Mouse (Mus musculus) forebrain, postnatal 0 days (tissue): ENCODE results near the gene Pip5kl1. TPM values are rescaled to one million over a fixed set of nuclear protein-coding genes. Genes with fewer than 3 reads are reported as not detected.

Experiments
- ATAC-seq: fragments of 200-750 bp; cut with Nextera tagmentation; 2 replicates; pipeline ENCODE4 v1.8.0; 2017; ENCODE audit warnings: mild to moderate bottlenecking, moderate library complexity
- DNase-seq: peaks from one replicate; pipeline ENCODE4 v3.0.0-alpha.2; 2015
- H3K27ac ChIP-seq: fragments of 300-500 bp; sonication (generic); 2 replicates; pipeline ENCODE4 v1.5.1; 2014; ENCODE audit warnings: low read depth, mild to moderate bottlenecking, antibody characterized with exemption, low read length, moderate library complexity, mixed read lengths
- H3K27me3 ChIP-seq: fragments of 300-500 bp; sonication (generic); 2 replicates; pipeline ENCODE4 v1.6.1; 2014; ENCODE audit warnings: mild to moderate bottlenecking, low read length, mixed read lengths; ENCODE audit not compliant: insufficient read depth
- H3K36me3 ChIP-seq: fragments of 300-500 bp; sonication (generic); 2 replicates; pipeline ENCODE4 v1.6.1; 2014; ENCODE audit warnings: mild to moderate bottlenecking, moderate library complexity; ENCODE audit not compliant: insufficient read depth
- H3K4me1 ChIP-seq: fragments of 300-500 bp; sonication (generic); 2 replicates; pipeline ENCODE4 v1.6.1; 2014; ENCODE audit warnings: antibody characterized with exemption; ENCODE audit not compliant: insufficient read depth
- H3K4me2 ChIP-seq: fragments of 300-500 bp; sonication (generic); 2 replicates; pipeline ENCODE4 v1.6.1; 2014; ENCODE audit warnings: low read depth, mild to moderate bottlenecking, moderate library complexity
- H3K4me3 ChIP-seq: fragments of 300-500 bp; sonication (generic); 2 replicates; pipeline ENCODE4 v1.5.1; 2014; ENCODE audit warnings: low read depth, low read length, mixed read lengths
- H3K9ac ChIP-seq: fragments of 300-500 bp; sonication (generic); 2 replicates; pipeline ENCODE4 v1.6.1; 2014; ENCODE audit warnings: mild to moderate bottlenecking
- H3K9me3 ChIP-seq: fragments of 300-500 bp; sonication (generic); 2 replicates; pipeline ENCODE4 v1.6.1; 2016; ENCODE audit warnings: low read length
- CTCF ChIP-seq: sonication (generic); IDR thresholded peaks from 2 replicates; pipeline ENCODE4 v1.5.1; 2016; ENCODE audit warnings: antibody characterized with exemption, control low read depth, low read depth
- WGBS: fragments of 180-500 bp; shearing (Covaris S2); extraction: QIAGEN DNeasy Blood & Tissue Kit; methylation state at CpG from one replicate; pipeline ENCODE4 v1.1.7; 2014; 5-methylcytosine and 5-hydroxymethylcytosine counted together
- polyA plus RNA-seq: library from polyadenylated mRNA; unstranded; fragments of >200 nt; fragmentation: Nextera tagmentation; extraction: Ambion mirVana; gene quantifications from 2 replicates; pipeline ENCODE4 v1.2.1, GENCODE M21; 2015
- total RNA-seq: library from RNA; depleted of rRNA; stranded (reverse); fragments of >200 nt; gene quantifications from 2 replicates; pipeline ENCODE4 v1.2.3, GENCODE M21; 2014

The Pip5kl1 gene
- total and polyA plus RNA-seq, 2 experiments from 2014 or later = 8.2 to 11.8 TPM

DNA sequence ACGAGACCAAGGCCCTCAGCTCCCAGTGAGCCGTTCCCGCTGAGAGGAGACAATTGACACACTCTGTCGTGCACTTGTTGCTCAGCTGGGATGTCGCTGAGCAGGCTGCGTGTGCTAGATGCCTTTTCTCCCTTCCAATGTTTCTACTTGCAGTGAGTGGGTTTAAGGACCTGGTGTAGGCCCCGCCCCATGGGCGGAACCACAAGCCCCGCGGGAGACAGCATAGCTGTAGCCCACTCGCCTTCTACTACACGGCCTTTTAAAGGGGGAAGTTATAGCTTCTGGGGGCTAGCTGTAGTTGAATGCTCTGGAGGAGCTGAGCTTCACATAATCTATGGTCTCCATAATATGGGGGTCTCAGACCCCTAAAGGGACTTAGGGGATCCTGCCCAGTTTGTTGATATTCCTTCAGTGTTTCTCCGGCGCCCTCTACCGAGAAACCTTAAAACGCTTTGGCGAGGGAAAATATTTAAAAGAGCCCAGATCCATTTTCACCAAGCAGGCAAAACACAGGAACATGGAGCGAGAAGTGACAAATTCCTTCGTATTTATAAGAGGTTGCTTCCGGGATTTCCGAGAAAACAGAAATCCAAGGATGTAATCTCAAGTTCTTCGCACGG is 36.1 kb downstream of the Pip5kl1 start:
- peak overlapping the region; percentile 32 for H3K4me3 ChIP-seq
- peak; percentile 24; the same call in 1 of the 2 replicates for ATAC-seq
- H3K9ac ChIP-seq = 0 out of 2 replicates have a peak overlapping the region, but pooled peaks have one; percentile 19
- H3K36me3 ChIP-seq = peaks cover 9% of the 10 kb centered on the region
- peak; percentile 50 for TF ChIP-seq CTCF
- no peaks in the 10 kb centered on the region for H3K27me3 ChIP-seq
- H3K4me1 ChIP-seq = peaks cover 12% of the 10 kb centered on the region
- no peaks in the 10 kb centered on the region for H3K9me3 ChIP-seq
- 16% methylated on average over 23 of the region's 23 CpGs for WGBS
- H3K27ac ChIP-seq = no peak overlapping the region
- peak; percentile 68 for DNase-seq
- H3K4me2 ChIP-seq = peak overlapping the region; percentile 48

DNA sequence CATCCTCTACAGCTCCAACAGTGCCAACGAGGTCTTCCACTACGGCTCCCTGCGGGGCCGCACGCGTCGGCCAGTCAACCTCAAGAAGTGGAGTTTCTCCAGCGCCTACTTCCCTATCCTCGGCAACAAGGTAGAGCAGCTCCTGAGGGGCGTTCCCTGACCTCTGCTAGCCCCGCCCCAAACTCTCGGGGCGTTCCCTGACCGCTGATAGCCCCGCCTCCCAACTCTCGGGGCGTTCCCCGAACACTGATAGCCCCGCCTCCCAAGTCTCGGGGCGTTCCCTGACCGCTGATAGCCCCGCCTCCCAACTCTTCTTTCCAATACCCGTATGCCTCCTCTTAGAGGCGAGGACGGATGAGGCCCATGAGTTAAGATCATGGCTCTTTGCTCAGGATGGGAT is 37.7 kb downstream of the Pip5kl1 start:
- Histone ChIP-seq H3K4me2 (no peak overlapping the region), H3K27ac (no peak overlapping the region), H3K9me3 (no peaks in the 10 kb centered on the region), H3K9ac (no peak overlapping the region), H3K27me3 (no peaks in the 10 kb centered on the region), H3K36me3 (peaks cover 9% of the 10 kb centered on the region), H3K4me3 (no peak overlapping the region), H3K4me1 (peaks cover 12% of the 10 kb centered on the region)
- no peak for ATAC-seq
- TF ChIP-seq CTCF = no peak
- no peak for DNase-seq
- WGBS = 75% methylated on average over 26 of the region's 26 CpGs

DNA sequence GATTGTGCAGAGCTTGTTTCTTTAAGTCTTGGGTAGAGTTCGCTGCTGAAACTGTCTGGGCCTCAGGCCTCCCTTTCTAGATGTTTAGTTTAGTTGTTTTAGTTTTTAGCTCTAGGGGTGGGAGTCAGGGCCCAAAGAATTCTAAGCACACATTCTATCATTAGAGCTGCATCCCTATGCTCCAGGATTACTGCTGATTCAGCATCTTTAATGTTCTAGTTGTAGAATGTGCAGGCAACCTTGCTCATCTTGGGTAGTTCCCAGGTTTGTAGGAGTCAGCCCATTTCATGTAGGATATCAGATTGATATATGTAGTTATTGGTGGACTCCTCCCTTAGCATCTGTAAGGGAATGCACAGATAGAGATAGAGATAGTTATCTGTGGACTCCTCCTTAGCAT is 42.5 kb downstream of the Pip5kl1 start:
- Histone ChIP-seq H3K9me3 (no peaks in the 10 kb centered on the region), H3K36me3 (peaks cover 9% of the 10 kb centered on the region), H3K27ac (no peak overlapping the region), H3K9ac (no peak overlapping the region), H3K4me2 (no peak overlapping the region), H3K27me3 (no peaks in the 10 kb centered on the region), H3K4me3 (no peak overlapping the region), H3K4me1 (no peaks in the 10 kb centered on the region)
- 94% methylated on average over 1 of the region's 1 CpGs for WGBS
- ATAC-seq (no peak), DNase-seq (no peak)
- TF ChIP-seq CTCF = no peak

DNA sequence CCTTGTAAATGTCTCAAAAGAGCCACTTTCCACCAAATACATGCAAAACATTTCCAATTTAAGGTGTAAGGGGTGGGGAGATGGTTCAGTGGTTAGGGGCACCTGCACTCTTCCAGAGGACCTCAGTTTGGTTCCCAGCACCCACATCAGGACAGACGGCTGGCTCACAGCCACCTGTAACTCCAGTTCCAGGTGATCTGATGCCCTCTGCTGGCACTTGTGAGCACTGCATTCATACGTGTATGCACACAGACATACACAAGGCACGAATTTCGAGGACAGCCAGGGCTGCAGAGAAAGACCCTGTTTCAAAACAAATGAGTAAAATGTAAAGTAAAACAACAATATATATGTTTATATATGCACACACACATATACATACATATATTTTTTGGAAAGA is 43.0 kb downstream of the Pip5kl1 start:
- Histone ChIP-seq H3K27me3 (no peaks in the 10 kb centered on the region), H3K4me1 (no peaks in the 10 kb centered on the region), H3K9me3 (no peaks in the 10 kb centered on the region), H3K4me2 (no peak overlapping the region), H3K27ac (no peak overlapping the region), H3K36me3 (peaks cover 9% of the 10 kb centered on the region), H3K9ac (no peak overlapping the region), H3K4me3 (no peak overlapping the region)
- DNase-seq (no peak), ATAC-seq (no peak)
- peak; percentile 49 for TF ChIP-seq CTCF
- WGBS = 94% methylated on average over 4 of the region's 4 CpGs

DNA sequence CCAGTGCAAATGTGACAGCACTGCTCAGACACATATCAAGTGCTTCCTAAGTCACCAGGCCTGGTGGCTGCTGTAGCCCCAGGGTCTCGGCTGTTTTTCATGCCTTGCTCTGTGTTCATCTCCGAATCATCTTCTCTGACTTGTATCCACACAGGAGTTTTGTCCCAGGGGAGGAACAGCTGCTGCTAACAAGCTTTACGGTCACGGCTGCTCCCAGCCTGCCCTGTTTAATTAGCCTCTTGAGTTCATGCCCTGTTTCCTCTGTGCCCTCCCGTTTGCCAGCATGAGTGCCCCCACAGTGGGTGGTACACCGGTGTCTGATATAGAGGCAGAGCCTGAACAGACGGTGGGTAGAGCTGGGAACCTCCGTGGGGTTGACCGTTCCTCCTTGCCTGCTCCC is 43.5 kb downstream of the Pip5kl1 start:
- Histone ChIP-seq H3K4me3 (no peak overlapping the region), H3K27me3 (no peaks in the 10 kb centered on the region), H3K27ac (no peak overlapping the region), H3K4me1 (no peaks in the 10 kb centered on the region), H3K9me3 (no peaks in the 10 kb centered on the region), H3K4me2 (no peak overlapping the region), H3K9ac (no peak overlapping the region), H3K36me3 (peaks cover 9% of the 10 kb centered on the region)
- TF ChIP-seq CTCF = no peak
- ATAC-seq = no peak
- DNase-seq = no peak
- 78% methylated on average over 9 of the region's 9 CpGs for WGBS

DNA sequence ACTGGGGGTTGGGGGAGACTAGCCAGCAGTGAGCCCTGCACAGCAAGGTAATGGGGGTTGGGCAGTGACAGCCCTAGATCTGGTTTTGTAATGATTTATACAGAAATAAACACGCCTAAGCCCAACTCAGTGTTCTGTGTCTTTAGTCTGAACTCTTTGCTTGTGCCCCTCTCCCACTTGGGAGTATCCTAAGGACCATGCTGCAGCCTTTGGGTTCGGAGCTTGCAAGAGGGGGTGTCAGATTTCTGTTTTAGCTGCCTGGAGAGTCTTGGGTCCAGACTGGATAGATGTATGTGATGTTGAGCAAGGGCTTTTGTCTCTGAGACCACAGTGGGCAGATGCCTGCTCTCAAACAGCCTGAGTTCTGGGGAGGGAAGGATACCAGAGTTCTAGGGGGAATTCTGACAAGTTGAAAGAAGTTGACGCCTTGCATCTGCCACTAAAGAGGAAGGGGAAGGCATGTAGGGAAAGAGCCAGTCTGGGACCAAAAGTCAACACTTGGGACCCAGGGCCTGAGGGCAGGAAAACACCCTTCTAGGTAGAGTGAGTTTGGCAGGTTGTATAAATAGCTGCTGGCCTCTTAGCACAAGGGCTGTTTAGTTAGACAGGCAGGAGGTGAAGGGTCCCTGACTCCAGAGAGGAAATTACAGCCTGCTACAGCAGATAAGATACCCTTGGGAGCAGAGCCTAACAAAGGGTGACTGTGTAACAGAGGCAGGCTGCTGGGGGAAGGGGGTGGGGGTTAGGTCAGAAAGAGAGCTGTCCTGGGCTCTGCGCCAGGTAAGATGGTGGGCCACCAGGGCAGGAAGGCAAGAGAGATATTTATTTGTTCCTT is 46.3 kb downstream of the Pip5kl1 start:
- H3K27ac ChIP-seq = no peak overlapping the region
- ATAC-seq = no peak

DNA sequence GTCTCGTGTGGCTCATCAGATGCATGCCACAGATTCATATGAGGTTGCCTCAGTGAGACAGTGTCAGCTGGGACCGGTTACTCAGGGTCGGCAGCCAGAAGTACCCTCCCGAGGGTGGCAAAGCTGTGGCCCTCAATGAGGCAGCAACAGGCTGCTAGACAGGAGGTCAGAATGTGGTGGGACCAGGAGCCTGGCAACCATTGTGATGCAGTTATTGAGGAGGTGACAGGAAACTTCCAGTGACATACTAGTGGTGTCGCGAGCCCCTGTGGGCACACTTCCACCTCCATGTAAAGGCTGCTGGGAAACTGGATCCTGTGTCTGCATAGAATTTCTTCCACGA is 46.9 kb downstream of the Pip5kl1 start, which contains the start of gene Ak1:
TSS of gene Ak1 (plus strand) at position 242 of the 343 bp plus-strand sequence.
- ATAC-seq (no peak), DNase-seq (no peak)
- Histone ChIP-seq H3K4me3 (no peak within 1 kb of the TSS), H3K27me3 (no peaks in the 10 kb centered on the region), H3K4me1 (peaks cover 16% of the 10 kb centered on the region), H3K27ac (no peak within 1 kb of the TSS), H3K4me2 (no peak within 1 kb of the TSS), H3K9me3 (no peaks in the 10 kb centered on the region), H3K36me3 (no peaks in the 10 kb centered on the region), H3K9ac (no peak within 1 kb of the TSS)
- WGBS = 41% methylated on average over 7 of the region's 7 CpGs
- no peak for TF ChIP-seq CTCF

More for the DNA sequence above, 46.3 kb downstream of the Pip5kl1 start:
- H3K9ac ChIP-seq = no peak overlapping the region
- TF ChIP-seq CTCF = no peak
- H3K36me3 ChIP-seq = no peaks in the 10 kb centered on the region
- DNase-seq = no peak
- H3K4me1 ChIP-seq = peaks cover 10% of the 10 kb centered on the region
- WGBS = 45% methylated on average over 4 of the region's 4 CpGs
- H3K4me2 ChIP-seq = no peak overlapping the region
- no peaks in the 10 kb centered on the region for H3K27me3 ChIP-seq
- H3K4me3 ChIP-seq = no peak overlapping the region
- no peaks in the 10 kb centered on the region for H3K9me3 ChIP-seq
